Mouse (Mus musculus) small intestine, adult 2 months (tissue): ENCODE results near the gene Kansl1l.

Experiments
- CTCF ChIP-seq: fragments of 200-500 bp; IDR thresholded peaks from 2 replicates; pipeline ENCODE4 v1.5.1; 2012; ENCODE audit warnings: low read depth, mild to moderate bottlenecking, control low read depth, inconsistent platforms, low read length, moderate library complexity, mixed read lengths; ENCODE audit not compliant: insufficient replicate concordance, insufficient read length; ENCODE audit errors: extremely low read depth
- POLR2A ChIP-seq: fragments of 200-500 bp; IDR thresholded peaks from 2 replicates; pipeline ENCODE4 v1.6.1; 2012; ENCODE audit warnings: low read depth, mild to moderate bottlenecking, control low read depth, inconsistent platforms, low read length, moderate library complexity

GRCm38 (mm10) chr1:66672812-66673211 is 144.6 kb downstream of the Kansl1l start:
- TF ChIP-seq CTCF, result no peak
- TF ChIP-seq POLR2A, result no peak
